Mouse (Mus musculus): ENCODE measurements around the gene Sord. TPM values are rescaled to one million over a fixed set of nuclear protein-coding genes. Genes with fewer than 3 reads are reported as not detected.

Sord gene
- total RNA-seq, 2 experiments from 2014 or later = 15.2 to 18.5 TPM

GRCm38 (mm10) chr2:122305097-122305892 is 70.7 kb downstream of the Sord start:
- intact Hi-C loops (cut with DNase I) = no loop called here
- no peak for DNase-seq (ENCODE audit: extremely low spot score in 1 of 2, low spot score in 2 of 2)
- no peak for TF ChIP-seq CTCF (IDR thresholded peaks at IDR 0.05)
- H3K27ac ChIP-seq = no peak overlapping the region
- no peak overlapping the region for H3K4me3 ChIP-seq

- TF ChIP-seq CTCF (IDR thresholded peaks at IDR 0.05) = no peak
- DNase-seq (ENCODE audit: extremely low spot score in 1 of 2, low spot score in 2 of 2) = no peak
- intact Hi-C loops (cut with DNase I) = no loop called here
- H3K27ac ChIP-seq = no peak overlapping the region
- H3K4me3 ChIP-seq = no peak overlapping the region
Measured at GRCm38 (mm10) chr2:122306184-122306583, 71.6 kb downstream of the Sord start.

- H3K4me3 ChIP-seq = no peak overlapping the region
- DNase-seq (ENCODE audit: extremely low spot score in 1 of 2, low spot score in 2 of 2) = no peak
- peak; percentile 27 for TF ChIP-seq CTCF (IDR thresholded peaks at IDR 0.05)
- intact Hi-C loops (cut with DNase I) = no loop called here
- no peak overlapping the region for H3K27ac ChIP-seq
Measured at GRCm38 (mm10) chr2:122309647-122310046, 75.1 kb downstream of the Sord start.

GRCm38 (mm10) chr2:122311561-122311960 is 77.0 kb downstream of the Sord start:
- intact Hi-C loops (cut with DNase I) = no loop called here
- DNase-seq (ENCODE audit: extremely low spot score in 1 of 2, low spot score in 2 of 2) = no peak
- H3K27ac ChIP-seq = no peak overlapping the region
- TF ChIP-seq CTCF (IDR thresholded peaks at IDR 0.05) = no peak
- no peak overlapping the region for H3K4me3 ChIP-seq

GRCm38 (mm10) chr2:122312722-122313417 is 78.3 kb downstream of the Sord start:
- peak; percentile 25 to 54 for DNase-seq (ENCODE audit: extremely low spot score in 1 of 2, low spot score in 2 of 2)
- H3K4me3 ChIP-seq = no peak overlapping the region
- no peak overlapping the region for H3K27ac ChIP-seq
- TF ChIP-seq CTCF (IDR thresholded peaks at IDR 0.05) = peak; percentile 81
- intact Hi-C loops (cut with DNase I) = no loop called here

DNA sequence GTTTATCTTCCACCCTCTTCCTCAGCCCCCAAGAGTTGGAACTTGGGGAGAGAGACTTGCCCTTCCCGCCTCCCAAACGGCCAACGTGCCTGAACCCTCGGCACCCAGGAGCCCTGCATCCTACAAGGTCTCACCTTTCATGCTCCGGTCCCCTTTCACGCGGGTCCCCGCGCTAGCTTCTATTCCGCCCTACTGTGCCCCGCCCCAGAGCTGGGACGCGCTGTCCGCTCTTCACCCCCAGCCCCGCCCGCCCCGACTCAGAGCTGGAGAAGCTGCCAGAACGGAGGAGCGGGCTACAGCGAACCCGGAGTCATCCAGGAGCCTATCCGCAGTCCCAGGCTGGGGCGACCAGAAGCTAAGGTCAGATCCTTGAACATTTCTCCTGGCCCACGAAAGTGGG is 79.0 kb downstream of the Sord start, which contains the start of gene Duoxa1:
Duoxa1 (minus strand) TSS at position 195 of the 400 bp plus-strand sequence.
- TF ChIP-seq CTCF (IDR thresholded peaks at IDR 0.05) = no peak
- intact Hi-C loops (cut with DNase I) = no loop called here
- no peak for DNase-seq (ENCODE audit: extremely low spot score in 1 of 2, low spot score in 2 of 2)
- no peak within 1 kb of the TSS for H3K4me3 ChIP-seq
- no peak within 1 kb of the TSS for H3K27ac ChIP-seq

Other genes with a start within 250 kb of the Sord start
- gene Eif3j1, start 206.2 kb upstream of the Sord start, total RNA-seq (2021) = 10 to 100 TPM; 18.3 to 18.5 TPM
- gene Spg11, start 116.4 kb upstream of the Sord start, total RNA-seq (2021) = 10 to 100 TPM; 15.5 to 16.2 TPM
- 100 to 1,000 TPM; 108 to 118 TPM for gene B2m, start 87.1 kb upstream of the Sord start, total RNA-seq (2021)
- not detected for gene Trim69, start 74.0 kb upstream of the Sord start, total RNA-seq (2021)
- gene Patl2, start 48.6 kb upstream of the Sord start, total RNA-seq (2021) = not detected
- not detected for gene Terb2, start 48.5 kb upstream of the Sord start, total RNA-seq (2021)
- not detected for gene Duox2, start 63.7 kb downstream of the Sord start, total RNA-seq (2021)
- gene Duoxa2, start 64.2 kb downstream of the Sord start, total RNA-seq (2021) = not detected
- not detected for gene Duoxa1, start 79.0 kb downstream of the Sord start, total RNA-seq (2021)
- gene Duox1, start 80.9 kb downstream of the Sord start, total RNA-seq (2021) = not detected
- gene Shf, start 134.4 kb downstream of the Sord start, total RNA-seq (2021) = 10 to 100 TPM; 70.3 to 78.4 TPM
- gene Slc28a2, start 191.7 kb downstream of the Sord start, total RNA-seq (2021) = under 1 TPM in 1 of 2 experiments, not detected in 1; 0.12 TPM